In the genomic region with DNA sequence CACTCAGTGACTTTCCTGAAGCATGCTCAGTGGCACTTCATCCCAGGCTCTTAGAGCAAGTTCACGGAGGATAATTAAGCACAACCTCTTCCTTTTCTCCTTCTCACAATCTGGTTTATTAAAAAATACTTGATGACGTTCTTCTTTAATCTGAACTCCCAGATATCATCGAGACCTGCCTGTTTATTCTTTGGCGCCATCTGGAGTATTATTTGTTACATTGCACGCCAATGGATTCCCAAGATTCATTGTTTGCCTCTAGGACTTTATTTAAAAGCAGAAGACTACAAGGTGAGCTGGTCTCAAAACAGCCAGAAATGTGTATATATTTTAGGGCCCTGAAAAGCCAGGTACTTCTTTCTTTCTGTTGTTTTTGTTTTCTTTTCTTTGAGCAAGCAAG, we compare ENCODE assay signal across 10 mouse cellular contexts.
DNase-seq lines count a peak whose midpoint lies in the region; ATAC-seq and TF ChIP-seq lines count a peak whose summit lies in the region.
"Had no signal": no experiment of that assay in that cellular context is flagged by ENCODE, and none has a peak within 500 bp of the region (broad histone marks: within the 10 kb centered on the region; RNA-seq: fewer than 3 reads in every experiment).

No protein-coding gene starts in this region.

- peak; percentile 47; the same call in 1 of the 2 replicates for TF ChIP-seq CTCF in liver, embryonic 14.5 days (IDR thresholded peaks at IDR 0.05; ENCODE audit: low read depth)
- no peak for TF ChIP-seq CTCF in cerebellum, adult 2 months (IDR thresholded peaks at IDR 0.05; ENCODE audit: borderline replicate concordance, insufficient read depth, low read depth, low read length)

- H3K27ac ChIP-seq in forebrain, embryonic 13.5 days, result no peak overlapping the region
- no peak overlapping the region for H3K27ac ChIP-seq in forebrain, embryonic 10.5 days
- no peak overlapping the region for H3K27ac ChIP-seq in liver, embryonic 14.5 days
- H3K27ac ChIP-seq in cerebellum, adult 2 months (ENCODE audit: insufficient read depth, low read length), result no peak overlapping the region
- H3K27ac ChIP-seq: hindbrain, embryonic 15.5 days had no signal

- no peaks in the 10 kb centered on the region for H3K4me1 ChIP-seq in forebrain, embryonic 13.5 days
- 0 out of 2 replicates have a peak, but pooled peaks cover 6% of the 10 kb centered on the region for H3K4me1 ChIP-seq in forebrain, embryonic 10.5 days
- H3K4me1 ChIP-seq in liver, embryonic 14.5 days (replicated peaks; ENCODE audit: control insufficient read depth in 2 of 2, insufficient read depth in 2 of 2, low read length in 1 of 2), result peaks cover 0 to 3% of the 10 kb centered on the region in 2 experiments; a peak in 1 of 4 replicates
- no peaks in the 10 kb centered on the region for H3K4me1 ChIP-seq in cerebellum, adult 2 months (ENCODE audit: control insufficient read depth, insufficient read depth, low read length)
- H3K4me1 ChIP-seq: hindbrain, embryonic 15.5 days had no signal

- DNase-seq in forebrain, embryonic 10.5 days (ENCODE audit: extremely low spot score, low spot score), result no peak
- DNase-seq in liver, embryonic 14.5 days (ENCODE audit: low read depth in 3 of 3, low spot score in 3 of 3), result no peak
- DNase-seq in liver (no peak), R1 (ENCODE audit: low read depth, low spot score) (peak; percentile 66)
- DNase-seq in naive thymus-derived CD4-positive, alpha-beta T cell, adult 2 months (ENCODE audit: low read depth), result peak; percentile 60
- no peak for DNase-seq in ovary, postnatal 36 days (ENCODE audit: low spot score)
- no peak for DNase-seq in cerebellum, adult 2 months
- DNase-seq: left cerebral cortex, postnatal 4 days had no signal

- no peaks in the 10 kb centered on the region for H3K9me3 ChIP-seq in forebrain, embryonic 13.5 days (replicated peaks)
- peaks cover 5% of the 10 kb centered on the region for H3K9me3 ChIP-seq in forebrain, embryonic 10.5 days
- H3K9me3 ChIP-seq in liver, embryonic 14.5 days (ENCODE audit: control insufficient read depth, low read length), result no peaks in the 10 kb centered on the region
- H3K9me3 ChIP-seq: hindbrain, embryonic 15.5 days had no signal

- no peak for TF ChIP-seq EP300 in liver, embryonic 14.5 days (IDR thresholded peaks at IDR 0.05; ENCODE audit: low read depth)

- no peak overlapping the region for H3K9ac ChIP-seq in forebrain, embryonic 13.5 days
- H3K9ac ChIP-seq in liver, embryonic 14.5 days (replicated peaks), result no peak overlapping the region
- H3K9ac ChIP-seq: hindbrain, embryonic 15.5 days had no signal

- no peak for TF ChIP-seq POLR2A in cerebellum, adult 2 months (IDR thresholded peaks at IDR 0.05; ENCODE audit: borderline replicate concordance, insufficient read depth, low read length)

- no peak overlapping the region for H3K4me2 ChIP-seq in forebrain, embryonic 13.5 days
- H3K4me2 ChIP-seq in liver, embryonic 14.5 days (ENCODE audit: low read depth), result no peak overlapping the region
- H3K4me2 ChIP-seq: hindbrain, embryonic 15.5 days had no signal

- ATAC-seq in forebrain, embryonic 13.5 days, result 0 out of 2 replicates have a peak, but pooled peaks have one; percentile 11
- no peak for ATAC-seq in liver, embryonic 14.5 days (ENCODE audit: insufficient read depth)

- H3K36me3 ChIP-seq in forebrain, embryonic 13.5 days (ENCODE audit: poor library complexity, severe bottlenecking), result peaks cover 76% of the 10 kb centered on the region
- H3K36me3 ChIP-seq in forebrain, embryonic 10.5 days (replicated peaks), result peaks cover 84% of the 10 kb centered on the region
- H3K36me3 ChIP-seq in liver, embryonic 14.5 days (replicated peaks; ENCODE audit: control insufficient read depth, insufficient read depth, low read depth), result peaks cover 44% of the 10 kb centered on the region

- H3K4me3 ChIP-seq in forebrain, embryonic 13.5 days, result no peak overlapping the region
- no peak overlapping the region for H3K4me3 ChIP-seq in forebrain, embryonic 10.5 days
- H3K4me3 ChIP-seq in liver, embryonic 14.5 days (ENCODE audit: insufficient read depth in 1 of 2, low read depth in 2 of 2, low read length in 2 of 2), result no peak overlapping the region
- no peak overlapping the region for H3K4me3 ChIP-seq in cerebellum, adult 2 months (replicated peaks; ENCODE audit: insufficient read depth, low read depth, low read length)
- H3K4me3 ChIP-seq: hindbrain, embryonic 15.5 days had no signal

- H3K27me3 ChIP-seq in forebrain, embryonic 13.5 days, result no peaks in the 10 kb centered on the region
- no peaks in the 10 kb centered on the region for H3K27me3 ChIP-seq in forebrain, embryonic 10.5 days (ENCODE audit: poor library complexity, severe bottlenecking)
- no peaks in the 10 kb centered on the region for H3K27me3 ChIP-seq in liver, embryonic 14.5 days (ENCODE audit: control insufficient read depth, insufficient read depth, low read length)
- no peaks in the 10 kb centered on the region for H3K27me3 ChIP-seq in cerebellum, adult 2 months (ENCODE audit: control insufficient read depth, insufficient read depth, low read length)
- H3K27me3 ChIP-seq: hindbrain, embryonic 15.5 days had no signal

- WGBS in forebrain, embryonic 13.5 days, result 61% methylated on average over 5 of the region's 5 CpGs
- 75% methylated on average over 5 of the region's 5 CpGs for WGBS in forebrain, embryonic 10.5 days
- 54% methylated on average over 5 of the region's 5 CpGs for WGBS in liver, embryonic 14.5 days (ENCODE audit: insufficient replicate concordance)
- 36% methylated on average over 5 of the region's 5 CpGs for WGBS in cerebellum, adult 2 months

Comparison
In these comparisons a context has a peak if more than half of its experiments do, and no peak if none do; other contexts are left out.
1. DNase-seq: peak in R1 (single experiment) and naive thymus-derived CD4-positive, alpha-beta T cell, adult 2 months (single experiment); none in forebrain, embryonic 10.5 days (single experiment), liver, embryonic 14.5 days (0 of 3), liver (single experiment), ovary, postnatal 36 days (single experiment) and cerebellum, adult 2 months (0 of 2).